Mouse (Mus musculus) layer of hippocampus, postnatal 14 days (tissue): ENCODE measurements around the gene Preb. TPM values are rescaled to one million over a fixed set of nuclear protein-coding genes. Genes with fewer than 3 reads are reported as not detected.

Experiments
- DNase-seq, 2 experiments: peaks; one replicate each; pipeline ENCODE4 v3.0.0; 2021 to 2022; ENCODE audit warnings: low spot score in 2 of 2, mixed read lengths in 1 of 2
- total RNA-seq, 2 experiments: library from RNA; stranded (reverse); gene quantifications; 2 replicates each; pipeline ENCODE4 v1.2.3; 2021

Preb gene
- total RNA-seq, 2 experiments from 2014 or later = 129 to 131 TPM

DNA sequence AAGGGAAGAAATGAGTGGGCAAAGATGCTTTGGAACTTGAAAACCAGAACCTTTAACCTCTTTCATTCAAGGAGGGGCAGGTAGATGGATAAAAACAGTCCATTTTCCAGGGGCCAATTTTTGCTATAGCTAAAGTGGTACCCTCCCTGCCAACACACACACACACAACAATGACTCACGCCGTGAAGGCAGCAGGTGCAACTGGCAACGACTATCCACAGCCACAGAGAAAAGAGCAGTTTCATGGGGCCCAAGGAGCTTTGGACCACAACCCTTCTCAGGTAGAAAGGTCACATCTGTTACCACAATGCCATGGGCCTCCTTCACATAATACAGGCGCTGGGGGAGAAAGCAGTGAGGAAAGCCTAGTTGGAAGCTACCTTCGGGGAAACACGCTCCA lies 4.4 kb downstream of the Preb start:
- DNase-seq = no peak

DNA sequence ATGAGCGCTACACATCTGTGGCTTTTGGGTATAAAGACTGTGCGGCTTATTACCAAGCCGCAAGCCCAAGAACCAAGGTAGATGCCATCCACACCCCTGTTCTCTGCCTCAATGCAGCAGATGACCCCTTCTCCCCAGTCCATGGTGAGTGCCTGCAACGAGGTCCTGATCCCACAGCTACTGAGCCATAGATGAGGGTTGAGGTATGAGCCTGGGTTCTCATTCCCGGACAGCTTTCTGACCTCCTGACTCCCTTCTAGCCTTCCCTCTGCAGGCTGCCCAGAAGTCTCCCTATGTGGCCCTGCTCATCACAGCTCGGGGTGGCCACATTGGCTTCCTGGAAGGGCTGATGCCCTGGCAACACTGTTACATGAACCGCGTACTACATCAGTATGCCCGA lies 5.6 kb downstream of the Preb start:
- DNase-seq = no peak

DNA sequence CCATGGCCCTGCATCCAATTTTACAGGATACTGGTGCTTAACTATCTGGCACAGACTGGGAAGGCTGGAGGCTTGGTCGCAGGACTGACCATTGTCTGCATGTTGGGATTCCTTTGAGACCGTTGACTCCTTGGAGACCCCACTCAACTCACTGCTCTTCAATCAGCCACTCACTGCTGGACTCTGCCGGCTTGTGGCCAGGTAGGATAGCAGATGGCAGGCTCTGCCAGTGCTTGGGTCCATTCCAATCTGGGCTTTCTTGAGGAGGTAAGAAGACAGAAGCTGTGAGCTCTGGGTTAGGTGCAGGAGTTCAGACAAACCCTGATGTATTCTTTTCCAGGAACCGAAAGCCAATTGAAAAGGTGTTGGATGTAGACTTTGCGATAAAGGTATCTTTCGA lies 6.1 kb downstream of the Preb start:
- no peak for DNase-seq

DNA sequence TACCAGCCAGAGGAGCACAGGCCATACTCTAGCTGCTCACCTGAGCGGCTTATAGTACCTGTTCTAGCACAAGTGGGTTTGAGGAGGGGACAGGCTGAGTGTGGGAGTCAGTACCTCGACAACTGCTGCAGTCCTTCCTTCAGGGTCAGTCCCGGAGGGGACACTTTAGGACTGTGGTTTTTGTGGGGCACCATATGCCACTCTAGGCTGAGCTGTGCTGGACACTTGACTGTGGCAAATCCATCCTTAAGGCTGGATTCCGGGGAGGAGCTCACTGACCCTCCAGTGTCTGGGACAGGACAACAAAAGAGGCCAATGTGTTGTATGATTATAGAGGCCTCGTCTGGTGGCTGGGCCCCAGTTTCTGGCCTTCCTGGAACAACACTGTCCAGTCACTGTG lies 7.6 kb downstream of the Preb start:
- DNase-seq = no peak

DNA sequence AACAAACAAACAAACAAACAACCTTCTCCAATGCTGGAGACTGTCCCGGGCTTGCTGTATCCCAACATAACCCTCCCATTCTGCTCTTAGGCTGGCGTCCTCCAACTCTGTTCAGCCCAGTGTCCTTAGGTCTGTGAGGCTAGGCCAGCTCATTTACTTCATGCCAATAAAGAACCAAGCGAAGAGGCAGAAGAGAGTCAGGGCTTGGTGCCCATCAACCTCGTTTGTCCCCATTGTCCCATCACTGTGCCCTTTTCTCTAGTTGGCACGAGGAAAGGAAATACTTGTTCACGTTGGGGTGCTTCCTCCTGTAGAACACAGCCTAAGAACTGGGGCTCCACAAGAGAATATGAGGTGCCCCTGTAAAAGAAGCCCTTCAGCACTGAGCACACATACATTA lies 8.5 kb downstream of the Preb start:
- peak in 1 of 2 experiments; percentile 9 for DNase-seq

DNA sequence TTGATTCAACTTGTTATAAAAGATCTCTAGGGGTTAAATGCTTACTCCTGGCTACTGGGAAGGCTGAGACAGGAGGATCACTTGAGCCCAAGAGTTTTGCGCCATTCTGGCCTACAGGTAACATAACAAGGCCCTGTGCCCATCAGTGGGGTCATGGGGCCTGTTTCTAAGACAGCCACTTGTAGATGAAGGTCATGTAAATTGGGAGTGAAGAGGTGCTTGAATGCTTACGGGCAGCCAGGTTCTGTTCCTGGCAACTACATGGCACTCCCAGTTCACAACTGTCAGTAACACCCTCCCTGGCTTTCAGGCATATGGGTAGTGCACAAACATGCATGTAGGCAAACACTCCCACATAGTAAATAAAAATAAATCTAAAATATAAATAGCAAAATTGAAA lies 9.2 kb downstream of the Preb start:
- no peak for DNase-seq

DNA sequence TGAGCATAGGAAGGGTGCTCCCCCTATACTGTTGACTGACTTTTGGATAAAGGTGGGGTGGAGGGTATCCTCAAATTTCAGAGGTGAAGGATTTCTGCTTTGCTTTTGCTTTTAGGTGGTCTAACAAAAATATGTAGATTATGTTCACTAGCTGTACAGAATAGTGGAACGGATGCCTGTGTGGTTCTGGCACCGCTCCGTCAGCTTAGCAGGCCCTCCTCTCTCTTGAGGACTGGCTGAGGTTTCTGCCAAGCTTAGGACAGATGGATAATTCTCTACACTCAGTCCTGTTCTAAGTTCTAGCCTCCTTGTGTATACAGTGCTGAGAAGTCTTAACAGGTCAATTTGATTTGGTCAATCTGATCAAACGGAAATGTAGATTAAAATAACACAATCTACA lies 9.7 kb downstream of the Preb start:
- no peak for DNase-seq

DNA sequence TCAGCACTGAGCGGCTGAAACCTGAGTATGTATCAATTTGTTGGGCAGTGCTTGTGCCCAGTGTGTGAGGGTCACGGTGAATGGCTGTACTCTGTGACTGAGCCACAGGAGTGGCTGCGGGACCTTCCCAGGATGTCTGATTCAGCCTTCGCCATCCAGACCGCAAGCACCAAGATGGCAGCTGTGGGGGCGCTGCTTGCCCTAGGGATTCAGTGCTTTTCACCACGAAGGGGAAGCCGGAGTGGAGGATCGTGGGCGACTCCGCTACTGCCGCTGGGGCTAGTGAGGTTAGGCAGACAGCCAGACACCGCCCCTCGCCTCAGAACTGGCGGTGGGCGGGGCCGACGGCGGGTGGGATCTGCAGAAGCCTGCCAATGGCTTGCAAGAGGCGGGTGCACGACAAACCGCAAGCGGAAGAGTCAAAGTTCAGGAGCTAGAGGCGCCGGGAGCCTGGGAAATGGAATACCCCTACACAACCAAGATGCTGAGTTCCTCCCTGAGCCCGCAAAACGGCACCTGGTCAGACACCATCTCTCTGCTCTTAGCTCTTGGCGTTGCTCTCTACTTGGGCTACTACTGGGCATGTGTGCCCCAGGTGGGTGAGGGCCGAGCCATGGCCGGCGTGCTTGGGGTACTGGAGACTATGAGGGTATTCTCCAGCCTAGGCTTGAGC lies 10.4 kb downstream of the Preb start:
- peak; percentile 91 to 96 for DNase-seq

DNA sequence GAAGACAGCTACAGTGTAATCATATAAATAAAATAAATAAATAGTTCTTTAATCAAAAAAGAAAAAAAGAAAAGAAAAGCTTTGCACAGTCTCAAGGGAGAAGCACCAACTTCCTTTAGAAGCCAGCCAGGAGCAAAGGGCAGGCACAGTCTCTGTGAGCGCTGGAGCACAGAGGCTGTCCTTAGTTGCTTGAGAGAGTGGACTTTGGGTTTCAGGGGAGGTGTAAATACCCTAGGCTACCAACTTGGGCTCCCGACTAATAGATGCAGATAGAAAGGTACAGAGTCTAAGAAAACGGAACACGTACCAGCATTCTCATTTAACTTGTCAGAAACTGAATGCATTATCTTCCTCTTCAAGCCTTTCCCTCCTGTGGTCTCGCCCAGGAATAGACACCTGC lies 11.5 kb downstream of the Preb start:
- DNase-seq = no peak

DNA sequence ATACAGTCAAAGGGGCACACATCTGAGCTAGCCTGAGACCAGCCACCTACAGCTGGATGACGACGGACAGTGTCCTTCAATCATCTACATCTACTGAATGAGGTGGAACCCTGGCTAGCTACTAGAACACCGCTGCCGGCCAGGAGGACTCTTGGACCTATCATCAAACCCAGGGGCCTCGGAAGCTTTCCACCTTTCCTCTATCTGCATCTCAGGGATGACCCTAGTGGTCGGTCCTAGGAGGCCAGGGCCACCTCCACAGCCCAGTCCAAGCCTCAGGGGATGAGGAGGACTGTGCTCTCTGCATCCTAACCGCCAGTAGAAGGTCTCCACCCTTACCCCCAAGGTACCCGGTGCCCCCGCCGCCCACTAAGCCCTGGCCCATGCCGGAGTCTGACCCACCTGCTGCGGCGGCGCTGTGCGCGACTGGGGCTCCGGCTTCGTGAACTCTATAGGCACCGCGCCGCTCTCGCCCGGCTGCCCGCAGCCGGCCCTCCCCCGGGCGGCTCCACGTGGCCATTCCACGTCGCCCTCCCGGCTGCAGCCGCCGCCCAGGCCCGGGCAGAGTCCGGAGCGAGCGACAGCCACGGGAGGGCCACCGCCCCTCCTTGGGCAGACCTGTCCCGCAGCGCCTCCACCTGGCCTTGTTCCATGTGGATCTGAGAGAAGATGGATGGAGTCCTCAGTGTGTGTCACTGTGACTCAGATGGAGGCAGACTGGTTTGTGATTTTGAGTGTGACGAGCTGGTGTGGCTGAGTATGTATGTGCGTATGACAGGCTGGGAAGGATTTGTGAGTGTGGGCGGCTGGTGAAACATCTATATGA lies 15.0 kb downstream of the Preb start, which contains the start of gene Cgref1:
Gene Cgref1 (minus strand): TSS at position 636 of the 826 bp plus-strand sequence.
- peak in 1 of 2 experiments; percentile 61 for DNase-seq

DNA sequence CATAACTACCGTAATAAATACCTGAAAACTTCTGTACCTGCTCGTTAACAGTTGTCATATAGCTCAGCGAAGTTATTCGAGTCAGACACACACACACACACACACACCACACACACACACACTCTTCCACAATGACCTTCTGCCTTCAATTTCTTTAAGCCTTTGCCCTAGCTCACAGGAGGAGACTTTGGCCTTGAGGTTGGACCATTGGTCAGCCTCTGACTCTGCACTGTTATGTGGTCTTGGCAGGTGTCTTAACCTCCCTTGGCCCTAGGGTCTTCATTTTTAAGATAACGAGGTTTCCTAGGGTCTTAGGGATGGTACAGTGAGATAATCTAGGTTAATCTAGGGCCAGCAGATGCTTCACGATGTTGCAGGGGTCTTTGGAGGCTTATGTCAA lies 15.8 kb downstream of the Preb start:
- no peak for DNase-seq

DNA sequence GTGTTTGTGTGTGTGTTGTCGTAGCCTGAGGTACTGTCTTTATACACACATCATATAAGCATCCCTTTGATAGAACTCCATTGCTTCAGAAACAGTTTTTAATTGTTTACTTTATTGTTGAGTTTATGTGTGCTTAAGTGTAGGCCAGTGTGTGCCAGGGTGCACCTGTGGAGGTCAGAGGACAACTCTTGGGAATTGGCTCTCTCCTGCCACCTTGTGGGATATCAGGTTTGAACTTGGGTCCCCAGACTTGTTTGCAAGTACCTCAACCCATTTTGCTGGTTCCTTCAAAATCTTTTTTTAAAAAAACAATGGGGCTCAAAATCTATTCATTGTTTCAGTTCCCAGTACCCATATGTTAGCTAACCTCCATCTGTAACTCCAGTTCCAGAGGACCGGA lies 17.2 kb downstream of the Preb start:
- no peak for DNase-seq

DNA sequence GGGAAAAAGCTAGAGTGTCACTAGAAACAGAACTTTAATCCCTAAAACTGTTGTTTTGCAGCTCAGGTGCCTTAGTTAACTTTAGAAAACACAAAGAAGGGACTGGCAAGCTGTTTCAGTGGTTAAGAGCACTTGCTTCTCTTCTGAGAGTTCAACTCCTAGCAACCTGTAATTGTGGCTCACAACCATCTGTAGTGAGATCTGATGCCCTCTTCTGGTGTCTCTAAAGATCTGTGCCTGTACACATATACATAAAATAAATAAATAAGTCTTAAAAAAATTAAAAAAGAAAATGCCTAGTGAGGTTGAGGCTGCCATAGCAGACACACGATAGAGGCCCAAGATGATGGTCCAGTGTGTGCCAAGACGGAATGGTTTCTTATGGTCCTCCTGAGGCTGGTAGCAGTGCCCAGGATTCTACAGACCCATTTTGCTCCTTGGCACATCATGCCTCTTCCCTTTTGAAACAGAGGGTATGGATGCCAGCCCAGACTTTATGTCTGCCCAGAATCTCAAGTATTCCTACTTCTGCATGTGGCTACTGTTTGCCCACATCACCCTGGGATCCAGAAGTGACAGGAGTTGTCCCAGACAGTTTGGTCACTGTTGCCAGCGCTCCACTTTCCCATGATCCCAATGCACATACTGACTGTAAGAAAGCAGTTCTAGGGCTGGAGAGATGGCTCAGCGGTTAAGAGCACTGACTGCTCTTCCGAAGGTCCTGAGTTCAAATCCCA lies 25.3 kb downstream of the Preb start:
- peak in 1 of 2 experiments; percentile 18 for DNase-seq

DNA sequence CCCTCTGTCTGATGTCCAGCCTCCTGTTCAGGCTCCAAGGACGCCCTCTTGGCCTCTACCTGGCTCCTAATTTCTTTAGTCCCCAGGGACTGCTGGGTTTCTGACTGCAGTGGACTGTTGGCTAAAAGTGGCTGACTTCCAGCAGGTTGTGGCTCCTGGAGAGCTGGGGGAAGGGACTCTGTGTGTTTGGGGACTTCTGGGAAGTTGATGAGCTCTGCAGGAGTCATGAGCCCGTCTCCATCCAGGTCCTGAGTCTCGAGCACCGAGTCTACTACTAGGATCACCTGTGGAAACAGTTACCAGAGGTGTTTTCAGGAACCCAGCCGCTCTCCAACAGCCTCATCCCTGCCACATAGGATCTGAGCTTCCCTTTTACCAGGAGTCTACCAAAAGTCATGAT lies 26.5 kb downstream of the Preb start:
- no peak for DNase-seq

DNA sequence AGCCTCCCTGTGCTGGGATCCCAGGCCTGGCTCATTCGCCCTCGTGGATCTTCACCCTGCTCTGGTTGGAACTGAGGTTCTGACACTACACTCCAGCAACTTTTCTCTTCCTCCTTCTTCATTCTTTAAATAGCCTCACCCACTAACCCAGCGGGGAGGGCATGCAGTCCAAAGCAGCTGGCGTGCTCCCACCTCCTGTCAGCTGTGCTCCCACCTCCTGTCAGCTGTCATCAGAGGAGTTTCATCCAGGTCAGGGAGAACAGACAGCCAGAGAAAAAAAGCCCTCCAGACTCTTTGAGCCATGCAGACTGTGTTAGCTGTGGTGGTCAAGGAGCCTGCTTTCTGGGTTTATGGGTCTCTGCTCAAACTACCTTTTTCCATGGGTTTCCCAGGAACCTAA lies 28.8 kb downstream of the Preb start:
- DNase-seq = no peak

DNA sequence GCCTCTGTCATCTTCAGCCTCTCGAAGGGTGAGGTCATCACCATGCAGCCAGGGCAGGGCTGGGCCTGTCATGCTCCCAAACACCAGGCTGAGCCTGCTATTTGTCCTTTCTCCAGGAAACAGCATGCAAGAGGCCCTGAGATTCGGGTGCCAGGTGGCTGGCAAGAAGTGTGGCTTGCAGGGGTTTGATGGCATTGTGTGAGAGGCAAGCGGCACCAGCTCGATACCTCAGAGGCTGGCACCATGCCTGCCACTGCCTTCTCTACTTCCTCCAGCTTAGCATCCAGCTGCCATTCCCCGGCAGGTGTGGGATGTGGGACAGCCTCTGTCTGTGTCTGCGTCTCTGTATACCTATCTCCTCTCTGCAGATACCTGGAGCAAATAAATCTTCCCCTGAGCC lies 29.3 kb downstream of the Preb start:
- peak in 1 of 2 experiments; percentile 3 for DNase-seq

DNA sequence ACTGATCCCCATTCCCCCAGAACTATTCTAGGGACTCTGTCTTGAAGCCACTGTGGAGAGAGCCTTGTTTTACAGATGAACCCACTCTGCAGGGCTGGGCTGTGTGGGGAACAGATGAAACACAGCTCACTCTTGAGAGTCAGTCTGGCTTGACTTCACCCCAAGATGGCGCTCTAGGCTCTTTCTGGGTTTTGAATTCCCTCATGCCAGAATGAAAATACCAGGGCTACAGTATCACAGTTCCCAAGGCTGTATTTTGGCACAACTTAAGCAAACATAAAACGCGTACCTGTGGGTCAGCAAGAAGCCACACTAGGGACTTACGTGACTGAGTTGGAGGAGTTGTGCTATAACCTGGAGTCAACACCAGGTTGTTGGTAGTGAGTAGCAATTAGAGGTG lies 30.0 kb downstream of the Preb start:
- DNase-seq = peak; percentile 80 to 87

DNA sequence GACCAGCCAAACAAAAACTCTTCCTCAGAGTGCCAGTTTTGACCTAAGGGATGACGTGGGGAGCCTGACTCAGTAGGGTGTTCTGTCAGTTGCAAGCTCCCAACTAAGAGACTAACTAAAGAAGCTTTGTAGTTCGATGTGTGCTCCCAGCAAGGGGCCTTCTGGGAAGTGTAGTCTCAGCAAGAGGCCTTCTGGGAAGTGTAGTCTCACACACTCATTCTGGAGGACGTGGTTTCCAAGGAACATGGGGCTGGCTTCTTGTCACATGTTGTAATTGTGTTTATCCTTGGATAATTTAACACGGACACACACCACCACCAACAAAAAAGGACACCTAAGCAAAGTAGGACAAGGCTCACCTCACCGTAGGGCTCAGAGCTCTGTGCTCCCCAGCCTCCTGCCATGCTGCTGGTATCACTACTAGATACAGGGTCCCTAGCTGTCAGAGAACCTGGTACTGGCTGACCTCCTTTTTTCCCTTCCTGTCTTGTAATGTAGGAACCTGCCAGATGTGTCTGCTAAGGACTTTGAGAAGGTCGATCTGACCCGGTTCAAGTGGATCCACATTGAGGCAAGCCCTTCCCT lies 32.1 kb downstream of the Preb start:
- peak; percentile 41 to 71 for DNase-seq

DNA sequence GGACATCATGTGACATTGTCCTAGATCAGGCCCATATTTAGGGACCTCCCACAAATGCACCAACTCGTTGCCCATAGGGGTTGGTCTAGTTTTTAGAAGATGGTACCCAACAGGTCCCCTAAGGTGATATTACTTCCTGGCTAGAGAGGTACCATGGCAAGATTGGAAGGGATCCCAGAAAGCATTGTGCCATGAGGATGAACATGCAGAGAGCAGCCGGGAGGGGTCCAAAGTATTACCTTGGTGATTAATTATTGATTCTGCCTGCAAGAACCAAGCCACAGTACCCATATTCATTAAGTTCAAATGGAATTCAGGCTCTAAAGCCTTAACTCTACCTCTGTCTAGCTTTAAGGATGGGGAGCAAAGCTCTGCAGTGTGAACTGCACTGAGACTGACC lies 34.1 kb downstream of the Preb start:
- no peak for DNase-seq

DNA sequence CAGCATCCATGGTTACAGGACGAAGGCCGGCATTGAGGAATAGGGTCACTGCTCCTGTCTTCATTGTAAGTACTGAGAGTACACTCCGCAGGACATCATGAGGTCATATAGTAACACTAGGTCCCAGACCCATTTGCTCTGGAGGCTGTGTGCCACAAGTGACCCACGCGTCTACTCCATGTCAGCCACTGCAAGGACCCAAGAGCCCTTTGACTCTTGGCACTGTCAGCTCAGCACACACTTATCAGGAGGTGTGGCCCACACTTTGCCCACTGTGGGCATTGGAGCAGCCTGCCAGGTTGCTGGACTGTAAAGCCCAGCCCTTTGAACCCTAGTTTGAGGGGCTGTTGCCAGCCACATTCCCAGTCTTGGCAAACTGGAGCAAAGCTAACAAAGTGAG lies 34.9 kb downstream of the Preb start:
- DNase-seq = no peak

DNA sequence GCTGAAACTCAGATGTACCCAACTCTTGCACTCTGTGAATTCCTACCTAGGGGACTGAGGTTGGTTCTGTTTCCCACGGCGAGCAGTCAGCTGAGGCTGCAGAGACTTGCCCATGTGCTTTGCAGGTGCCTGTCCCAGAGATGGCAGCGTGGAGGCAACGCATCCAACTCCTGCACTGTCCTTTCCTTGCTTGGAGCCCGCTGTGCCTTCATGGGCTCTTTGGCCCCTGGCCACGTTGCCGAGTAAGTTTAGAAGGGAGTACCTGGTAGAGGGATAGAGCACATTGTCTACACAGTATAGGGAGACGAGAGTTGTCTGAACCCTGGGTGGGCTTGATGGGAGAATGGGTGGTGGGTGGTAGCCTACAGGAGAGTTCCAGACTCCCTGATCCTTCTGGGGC lies 35.5 kb downstream of the Preb start:
- no peak for DNase-seq

DNA sequence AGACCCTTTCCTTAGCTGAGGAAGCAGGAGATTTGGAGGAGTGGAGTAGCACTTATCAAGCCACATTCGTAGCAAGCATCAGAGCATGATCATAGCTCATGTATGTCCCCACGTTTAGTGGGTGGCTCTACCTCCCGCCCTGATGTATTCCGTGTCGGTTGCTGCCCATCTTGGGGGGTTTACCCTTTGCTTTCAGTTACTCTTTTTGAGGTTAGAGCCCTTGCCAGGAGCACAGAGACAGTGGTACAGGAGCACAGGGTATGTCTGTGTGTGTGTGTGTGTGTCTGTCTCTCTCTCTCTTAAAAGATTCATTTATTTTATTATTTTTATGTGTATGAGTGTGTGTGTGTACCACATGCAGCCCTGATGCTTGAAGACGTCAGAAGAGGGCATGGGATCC lies 37.0 kb downstream of the Preb start:
- no peak for DNase-seq
